Mouse (Mus musculus): ENCODE data around the gene Tecpr2. TPM values are rescaled to one million over a fixed set of nuclear protein-coding genes. Genes with fewer than 3 reads are reported as not detected.

The Tecpr2 gene
- total and polyA plus RNA-seq, 3 experiments, result 5.8 to 5.9 TPM; not detected in 1

DNA sequence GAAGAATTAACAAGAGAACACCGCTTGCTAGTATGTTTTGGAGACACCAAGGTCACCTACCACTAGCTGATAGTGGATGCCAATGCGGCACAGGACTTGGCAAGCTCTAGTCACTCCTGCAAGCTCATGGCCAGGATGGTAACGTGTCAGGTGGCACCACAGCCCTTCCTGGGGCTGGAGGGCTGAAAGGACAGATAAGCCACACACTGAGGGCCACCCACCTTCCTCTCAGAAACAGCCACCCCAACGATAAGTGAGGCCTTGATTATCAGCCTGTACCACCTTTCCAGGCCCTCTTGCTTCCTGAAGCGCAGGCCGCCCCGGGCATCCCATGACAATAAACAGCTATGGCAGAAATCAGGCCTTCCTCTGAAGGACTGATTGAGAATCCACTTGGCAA is 85.2 kb downstream of the Tecpr2 start (continued):
- no peak for TF ChIP-seq USF2 (IDR thresholded peaks at IDR 0.05; ENCODE audit: borderline replicate concordance in 1 of 2, insufficient read depth in 1 of 2, low read depth in 1 of 2, low read length in 2 of 2)
- no peak for TF ChIP-seq GABPA (IDR thresholded peaks at IDR 0.05; ENCODE audit: low read depth, low read length)
- TF ChIP-seq RAD21 (IDR thresholded peaks at IDR 0.05; ENCODE audit: low read depth, low read length), result no peak
- TF ChIP-seq TAL1 (IDR thresholded peaks at IDR 0.05; ENCODE audit: low read length), result peak; percentile 100
- TF ChIP-seq ELF1 (IDR thresholded peaks at IDR 0.05; ENCODE audit: low read depth, low read length), result peak; percentile 33; the same call in 1 of the 2 replicates
- TF ChIP-seq CHD2 (IDR thresholded peaks at IDR 0.05; ENCODE audit: low read length), result no peak
- TF ChIP-seq TBP (IDR thresholded peaks at IDR 0.05; ENCODE audit: low read depth, low read length), result 0 out of 2 replicates have a peak, but pooled peaks have one; percentile 9
- no peak for TF ChIP-seq UBTF (IDR thresholded peaks at IDR 0.05; ENCODE audit: borderline replicate concordance, insufficient read depth, low read depth, low read length)
- TF ChIP-seq MEF2A (IDR thresholded peaks at IDR 0.05; ENCODE audit: extremely low read depth, insufficient replicate concordance, low read depth, low read length, poor library complexity, severe bottlenecking), result no peak
- peak; percentile 48; the same call in 1 of the 2 replicates for TF ChIP-seq MXI1 (IDR thresholded peaks at IDR 0.05; ENCODE audit: low read depth, low read length)
- TF ChIP-seq ZNF384 (IDR thresholded peaks at IDR 0.05; ENCODE audit: low read depth, low read length), result peak; percentile 39; the same call in 1 of the 2 replicates
- TF ChIP-seq RCOR1 (IDR thresholded peaks at IDR 0.05; ENCODE audit: low read depth, low read length), result peak; percentile 98
- TF ChIP-seq KAT2A (conservative IDR thresholded peaks at IDR 0.05; ENCODE audit: low read depth, low read length), result no peak
- TF ChIP-seq EP300 (IDR thresholded peaks at IDR 0.05; ENCODE audit: low read depth in 1 of 2, low read length in 2 of 2), result peak; percentile 96 to 98
- no peak for TF ChIP-seq ZKSCAN1 (IDR thresholded peaks at IDR 0.05; ENCODE audit: low read depth, low read length)
- no peak for TF ChIP-seq CTCF (IDR thresholded peaks at IDR 0.05 in 2 of 3, conservative IDR thresholded peaks at IDR 0.05 in 1 of 3; ENCODE audit: control insufficient read depth in 1 of 3, insufficient read depth in 1 of 3, low read depth in 2 of 3, low read length in 3 of 3, poor library complexity in 1 of 3, severe bottlenecking in 1 of 3)
- TF ChIP-seq TCF12 (IDR thresholded peaks at IDR 0.05; ENCODE audit: low read depth, low read length), result peak; percentile 99
- no peak for TF ChIP-seq ZC3H11A (IDR thresholded peaks at IDR 0.05; ENCODE audit: low read depth, low read length)
- 0 out of 2 replicates have a peak, but pooled peaks have one; percentile 37 for TF ChIP-seq HCFC1 (IDR thresholded peaks at IDR 0.05; ENCODE audit: low read depth, low read length)
- peak; percentile 97 for TF ChIP-seq GATA1 (IDR thresholded peaks at IDR 0.05; ENCODE audit: low read depth, low read length)

DNA sequence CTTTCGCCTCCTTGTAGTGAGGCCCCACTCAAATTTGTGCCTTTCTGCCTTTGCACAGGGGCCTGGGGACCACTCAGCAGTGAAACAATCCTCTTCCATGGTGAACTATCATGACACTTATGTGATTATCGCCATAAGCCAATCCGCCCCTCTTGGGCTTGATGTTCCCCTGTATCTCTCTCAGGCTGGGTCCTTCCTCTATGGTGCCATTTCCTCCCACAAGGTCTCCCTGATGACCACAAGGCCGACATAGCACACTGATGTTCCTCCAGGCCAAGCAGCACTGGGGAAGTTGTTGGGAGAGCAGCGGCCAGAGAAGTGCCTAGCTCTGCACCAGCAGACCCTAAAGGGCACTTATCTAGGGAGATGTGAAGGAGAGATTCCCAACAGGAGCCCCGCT is 85.7 kb downstream of the Tecpr2 start:
- H3K4me3 ChIP-seq (ENCODE audit: control insufficient read depth in 1 of 2, insufficient read depth in 1 of 2, low read depth in 2 of 2, low read length in 2 of 2), result no peak overlapping the region
- H3K9ac ChIP-seq (ENCODE audit: control insufficient read depth, low read depth, low read length, poor library complexity, severe bottlenecking), result peak overlapping the region; percentile 30; the same call in 1 of the 2 replicates

More for the DNA sequence above, 85.7 kb downstream of the Tecpr2 start:
- DNase-seq (ENCODE audit: low read depth, low spot score), result no peak
- Histone ChIP-seq H3K27me3 (ENCODE audit: control insufficient read depth in 1 of 2, insufficient read depth in 2 of 2, low read length in 2 of 2) (no peaks in the 10 kb centered on the region), H3K36me3 (ENCODE audit: control insufficient read depth in 1 of 2, insufficient read depth in 2 of 2, low read length in 2 of 2) (peaks cover 0 to 40% of the 10 kb centered on the region in 2 experiments; a peak in 2 of 4 replicates), H3K9me3 (replicated peaks; ENCODE audit: insufficient read depth, low read length) (no peaks in the 10 kb centered on the region), H3K27ac (ENCODE audit: control insufficient read depth, low read depth, low read length) (peak overlapping the region; percentile 48), H3K4me1 (ENCODE audit: control insufficient read depth in 1 of 2, insufficient read depth in 2 of 2, low read length in 2 of 2) (peaks cover 32 to 54% of the 10 kb centered on the region in 2 experiments), H3K79me2 (ENCODE audit: control insufficient read depth, insufficient read depth, low read length, poor library complexity) (peaks cover 12% of the 10 kb centered on the region)
- TF ChIP-seq MAZ (IDR thresholded peaks at IDR 0.05; ENCODE audit: low read depth, low read length) (no peak), ELF1 (IDR thresholded peaks at IDR 0.05; ENCODE audit: low read depth, low read length) (no peak), JUND (IDR thresholded peaks at IDR 0.05; ENCODE audit: low read depth, low read length) (no peak), CHD1 (IDR thresholded peaks at IDR 0.05; ENCODE audit: low read depth, low read length) (no peak), GATA1 (IDR thresholded peaks at IDR 0.05; ENCODE audit: low read depth, low read length) (no peak), ZNF384 (IDR thresholded peaks at IDR 0.05; ENCODE audit: low read depth, low read length) (no peak)

All from MEL (cell line).